Mouse (Mus musculus) heart, postnatal 25 days (tissue): ENCODE results near the gene Orc5. TPM values are rescaled to one million over a fixed set of nuclear protein-coding genes. Genes with fewer than 3 reads are reported as not detected.

Source experiments
- DNase-seq: peaks from one replicate; pipeline ENCODE4 v3.0.0; 2022; ENCODE audit warnings: low spot score
- intact Hi-C: fragments of 180-260 bp; cut with DNase I; formaldehyde crosslinking; loops from one replicate; pipeline ENCODE4 v1.15.1; 2025
- total RNA-seq, 2 experiments: library from RNA; stranded (reverse); gene quantifications; 2 replicates each; pipeline ENCODE4 v1.2.3; 2021

Gene Orc5
- total RNA-seq, 2 experiments from 2014 or later, result 7.5 to 7.7 TPM

GRCm38 (mm10) chr5:22451764-22452163 lies 98.5 kb downstream of the Orc5 start:
- intact Hi-C loops, result no loop called here
- no peak for DNase-seq

- intact Hi-C loops, result no loop called here
These were observed 100.7 kb downstream of the Orc5 start for GRCm38 (mm10) chr5:22449492-22449891.

More at GRCm38 (mm10) chr5:22449492-22449891, 100.7 kb downstream of the Orc5 start:
- no peak for DNase-seq

Other genes with a start within 250 kb of the Orc5 start
- gene Reln, start 205.7 kb downstream of the Orc5 start, total RNA-seq, result 1 to 10 TPM; 3.3 to 3.8 TPM
- not detected for gene Lhfpl3, start 195.6 kb upstream of the Orc5 start, total RNA-seq